Mouse (Mus musculus) forebrain, postnatal 0 days (tissue): ENCODE results near the gene H60c. TPM values are rescaled to one million over a fixed set of nuclear protein-coding genes. Genes with fewer than 3 reads are reported as not detected.
"Not testable (repeated sequence)": the region's sequence is repeated elsewhere in the genome, so short reads cannot be mapped to it uniquely, and the experiment has no call there.

ENCODE experiments used
- ATAC-seq: fragments of 200-750 bp; cut with Nextera tagmentation; 2 replicates; pipeline ENCODE4 v1.8.0; 2017; ENCODE audit warnings: mild to moderate bottlenecking, moderate library complexity
- DNase-seq: peaks from one replicate; pipeline ENCODE4 v3.0.0-alpha.2; 2015
- H3K27ac ChIP-seq: fragments of 300-500 bp; sonication (generic); 2 replicates; pipeline ENCODE4 v1.5.1; 2014; ENCODE audit warnings: low read depth, mild to moderate bottlenecking, antibody characterized with exemption, low read length, moderate library complexity, mixed read lengths
- H3K27me3 ChIP-seq: fragments of 300-500 bp; sonication (generic); 2 replicates; pipeline ENCODE4 v1.6.1; 2014; ENCODE audit warnings: mild to moderate bottlenecking, low read length, mixed read lengths; ENCODE audit not compliant: insufficient read depth
- H3K36me3 ChIP-seq: fragments of 300-500 bp; sonication (generic); 2 replicates; pipeline ENCODE4 v1.6.1; 2014; ENCODE audit warnings: mild to moderate bottlenecking, moderate library complexity; ENCODE audit not compliant: insufficient read depth
- H3K4me1 ChIP-seq: fragments of 300-500 bp; sonication (generic); 2 replicates; pipeline ENCODE4 v1.6.1; 2014; ENCODE audit warnings: antibody characterized with exemption; ENCODE audit not compliant: insufficient read depth
- H3K4me2 ChIP-seq: fragments of 300-500 bp; sonication (generic); 2 replicates; pipeline ENCODE4 v1.6.1; 2014; ENCODE audit warnings: low read depth, mild to moderate bottlenecking, moderate library complexity
- H3K4me3 ChIP-seq: fragments of 300-500 bp; sonication (generic); 2 replicates; pipeline ENCODE4 v1.5.1; 2014; ENCODE audit warnings: low read depth, low read length, mixed read lengths
- H3K9ac ChIP-seq: fragments of 300-500 bp; sonication (generic); 2 replicates; pipeline ENCODE4 v1.6.1; 2014; ENCODE audit warnings: mild to moderate bottlenecking
- H3K9me3 ChIP-seq: fragments of 300-500 bp; sonication (generic); 2 replicates; pipeline ENCODE4 v1.6.1; 2016; ENCODE audit warnings: low read length
- CTCF ChIP-seq: sonication (generic); IDR thresholded peaks from 2 replicates; pipeline ENCODE4 v1.5.1; 2016; ENCODE audit warnings: antibody characterized with exemption, control low read depth, low read depth
- WGBS: fragments of 180-500 bp; shearing (Covaris S2); extraction: QIAGEN DNeasy Blood & Tissue Kit; methylation state at CpG from one replicate; pipeline ENCODE4 v1.1.7; 2014; 5-methylcytosine and 5-hydroxymethylcytosine counted together
- polyA plus RNA-seq: library from polyadenylated mRNA; unstranded; fragments of >200 nt; fragmentation: Nextera tagmentation; extraction: Ambion mirVana; gene quantifications from 2 replicates; pipeline ENCODE4 v1.2.1, GENCODE M21; 2015
- total RNA-seq: library from RNA; depleted of rRNA; stranded (reverse); fragments of >200 nt; gene quantifications from 2 replicates; pipeline ENCODE4 v1.2.3, GENCODE M21; 2014; rRNA removed

Gene H60c
- total and polyA plus RNA-seq, 2 experiments from 2014 or later, result not detected

- Histone ChIP-seq H3K4me1 (no peaks in the 10 kb centered on the region), H3K4me2 (no peak overlapping the region), H3K9ac (no peak overlapping the region), H3K4me3 (no peak overlapping the region), H3K27ac (no peak overlapping the region), H3K36me3 (no peaks in the 10 kb centered on the region), H3K9me3 (no peaks in the 10 kb centered on the region), H3K27me3 (no peaks in the 10 kb centered on the region)
- TF ChIP-seq CTCF, result no peak
- DNase-seq, result no peak
- ATAC-seq, result no peak
- 64% methylated on average over 4 of the region's 4 CpGs for WGBS
These were observed 3.5 kb upstream of the H60c start for GRCm38 (mm10) chr10:3271036-3271435.

- Histone ChIP-seq H3K9ac (no peak overlapping the region), H3K4me1 (no peaks in the 10 kb centered on the region), H3K9me3 (no peaks in the 10 kb centered on the region), H3K36me3 (no peaks in the 10 kb centered on the region), H3K4me2 (no peak overlapping the region), H3K27ac (no peak overlapping the region), H3K27me3 (no peaks in the 10 kb centered on the region), H3K4me3 (no peak overlapping the region)
- 69% methylated on average over 2 of the region's 2 CpGs for WGBS
- TF ChIP-seq CTCF, result no peak
- ATAC-seq (no peak), DNase-seq (no peak)
These were observed 842 bp downstream of the H60c start for GRCm38 (mm10) chr10:3266729-3267128.

GRCm38 (mm10) chr10:3262784-3263183 is 4.8 kb downstream of the H60c start:
- TF ChIP-seq CTCF, result no peak
- WGBS, result 75% methylated on average over 2 of the region's 2 CpGs
- H3K4me1 ChIP-seq, result no peaks in the 10 kb centered on the region
- ATAC-seq (no peak), DNase-seq (no peak)
- no peak overlapping the region for H3K4me3 ChIP-seq
- no peak overlapping the region for H3K27ac ChIP-seq
- no peaks in the 10 kb centered on the region for H3K9me3 ChIP-seq
- H3K4me2 ChIP-seq, result no peak overlapping the region
- no peaks in the 10 kb centered on the region for H3K27me3 ChIP-seq
- no peaks in the 10 kb centered on the region for H3K36me3 ChIP-seq
- H3K9ac ChIP-seq, result no peak overlapping the region

GRCm38 (mm10) chr10:3257391-3257790 is 10.2 kb downstream of the H60c start:
- 93% methylated on average over 3 of the region's 3 CpGs for WGBS
- Histone ChIP-seq H3K9me3 (peaks cover 5% of the 10 kb centered on the region; the same call in 1 of the 2 replicates), H3K4me1 (no peaks in the 10 kb centered on the region), H3K27me3 (no peaks in the 10 kb centered on the region), H3K27ac (no peak overlapping the region), H3K36me3 (no peaks in the 10 kb centered on the region), H3K9ac (no peak overlapping the region), H3K4me2 (no peak overlapping the region), H3K4me3 (no peak overlapping the region)
- no peak for DNase-seq
- no peak for ATAC-seq
- no peak for TF ChIP-seq CTCF

GRCm38 (mm10) chr10:3238436-3238835 is 29.1 kb downstream of the H60c start:
- H3K9ac ChIP-seq, DNase-seq, H3K27me3 ChIP-seq, H3K27ac ChIP-seq, H3K36me3 ChIP-seq, H3K4me1 ChIP-seq, H3K4me3 ChIP-seq, H3K4me2 ChIP-seq, ATAC-seq, H3K9me3 ChIP-seq: not testable (repeated sequence)
- 91% methylated on average over 5 of the region's 5 CpGs for WGBS

GRCm38 (mm10) chr10:3236638-3237270 is 30.8 kb downstream of the H60c start:
- TF ChIP-seq CTCF, result no peak
- no peaks in the 10 kb centered on the region for H3K4me1 ChIP-seq
- no peaks in the 10 kb centered on the region for H3K9me3 ChIP-seq
- no peaks in the 10 kb centered on the region for H3K27me3 ChIP-seq
- WGBS, result 71% methylated on average over 5 of the region's 5 CpGs
- H3K36me3 ChIP-seq, result no peaks in the 10 kb centered on the region
- H3K4me2 ChIP-seq, result no peak overlapping the region
- H3K27ac ChIP-seq, result no peak overlapping the region
- ATAC-seq (no peak), DNase-seq (no peak)
- H3K4me3 ChIP-seq, result no peak overlapping the region
- no peak overlapping the region for H3K9ac ChIP-seq

GRCm38 (mm10) chr10:3228447-3229195 is 39.0 kb downstream of the H60c start:
- ATAC-seq (no peak), DNase-seq (no peak)
- TF ChIP-seq CTCF, result no peak
- no peaks in the 10 kb centered on the region for H3K9me3 ChIP-seq
- no peaks in the 10 kb centered on the region for H3K27me3 ChIP-seq
- H3K4me1 ChIP-seq, result no peaks in the 10 kb centered on the region
- H3K4me3 ChIP-seq, result no peak overlapping the region
- H3K9ac ChIP-seq, result no peak overlapping the region
- no peaks in the 10 kb centered on the region for H3K36me3 ChIP-seq
- H3K4me2 ChIP-seq, result no peak overlapping the region
- H3K27ac ChIP-seq, result no peak overlapping the region
- 74% methylated on average over 2 of the region's 2 CpGs for WGBS

Other genes starting within 250 kb of the H60c start
- 81.4 and 85.8 TPM in 2 replicates for gene Ppp1r14c, start 98.3 kb upstream of the H60c start, total RNA-seq
- 96.8 and 101 TPM in 2 replicates for gene Ppp1r14c, start 98.3 kb upstream of the H60c start, polyA plus RNA-seq